Mouse (Mus musculus): Measurements from ENCODE around the gene Fam71b.
A peak's percentile ranks its signal among the peaks of the same experiment; 100 is the strongest.

The Fam71b gene

GRCm38 (mm10) chr11:46396167-46396859 lies at the start of gene Fam71b:
TSS of gene Fam71b (plus strand) at chr11:46396559.
- DNase-seq (ENCODE audit: low spot score) = no peak

- no peak for DNase-seq (ENCODE audit: low spot score)
Measured at GRCm38 (mm10) chr11:46347756-46348155, 48.6 kb upstream of the Fam71b start.

DNA sequence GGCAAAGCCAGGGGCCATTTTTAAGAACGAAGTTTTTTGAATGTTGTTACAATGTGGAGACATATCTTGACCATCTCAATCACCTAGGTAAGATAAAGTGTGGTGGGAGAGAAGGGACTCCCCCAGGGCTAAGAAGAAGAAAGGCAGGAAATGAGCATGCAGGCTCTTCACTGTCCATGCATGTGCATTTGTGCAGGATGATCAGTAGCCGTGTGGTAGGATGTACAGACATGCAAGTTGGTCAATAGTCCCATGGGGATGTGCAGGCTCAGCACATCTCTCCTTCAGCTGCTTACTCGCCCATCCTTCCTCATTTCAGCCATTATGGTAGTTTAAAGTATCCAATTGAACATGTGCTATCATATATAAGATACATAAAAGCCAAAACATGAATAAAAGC lies 47.9 kb upstream of the Fam71b start:
- DNase-seq (ENCODE audit: low spot score) = no peak

DNA sequence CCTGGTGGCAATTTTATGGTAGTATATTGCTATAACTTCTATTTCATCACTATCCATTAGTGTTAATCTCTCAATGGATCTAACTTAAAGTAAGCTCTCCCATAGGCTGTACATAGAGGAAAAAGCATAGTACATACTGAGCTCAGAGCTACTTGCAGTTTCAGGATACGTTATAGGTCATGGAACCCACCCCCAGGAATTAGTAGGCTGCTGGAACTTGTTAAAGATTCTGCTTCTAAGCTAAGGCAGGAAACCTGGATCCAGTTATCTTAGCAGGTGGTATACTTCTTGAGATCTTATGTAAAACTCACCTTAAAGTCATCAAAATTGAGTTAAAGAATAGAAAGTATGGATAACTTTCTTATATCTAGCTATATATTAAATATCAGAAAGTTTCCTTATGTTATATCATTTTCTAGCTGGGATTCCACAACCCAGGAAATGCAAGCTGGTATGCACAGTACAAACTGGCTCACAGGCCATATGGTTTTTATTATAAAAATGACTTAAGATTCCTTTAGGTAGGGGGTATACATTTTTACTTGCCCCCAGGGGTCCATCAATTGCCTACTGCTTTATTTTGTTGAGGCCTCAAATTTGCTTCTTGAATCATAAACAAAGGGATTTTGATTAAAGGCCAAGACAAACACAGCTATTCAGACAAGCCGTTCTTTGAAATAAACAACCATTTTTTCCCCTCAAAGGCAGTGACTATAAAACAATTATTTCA lies 46.5 kb upstream of the Fam71b start:
- DNase-seq (ENCODE audit: low spot score) = peak; percentile 35

DNA sequence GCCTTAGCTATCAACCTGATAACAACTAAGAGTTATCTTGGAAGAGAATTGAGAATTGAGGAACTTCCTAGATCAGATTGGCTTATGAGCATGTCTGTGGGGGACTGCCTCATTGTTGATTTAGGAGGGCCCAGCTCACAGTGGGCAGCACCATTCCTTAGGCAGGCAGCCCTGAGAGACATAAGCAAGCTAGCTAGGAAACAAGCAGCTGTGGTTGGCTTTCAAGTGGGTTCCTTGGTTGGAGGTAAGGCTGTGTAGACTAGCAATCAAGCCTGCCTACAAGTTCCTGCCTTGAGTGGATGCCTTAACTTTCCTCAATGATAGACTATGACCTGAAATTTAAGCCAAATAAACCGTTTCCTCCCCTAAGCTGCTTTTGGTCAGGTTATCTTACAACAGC lies 38.0 kb upstream of the Fam71b start:
- no peak for DNase-seq (ENCODE audit: low spot score)

DNA sequence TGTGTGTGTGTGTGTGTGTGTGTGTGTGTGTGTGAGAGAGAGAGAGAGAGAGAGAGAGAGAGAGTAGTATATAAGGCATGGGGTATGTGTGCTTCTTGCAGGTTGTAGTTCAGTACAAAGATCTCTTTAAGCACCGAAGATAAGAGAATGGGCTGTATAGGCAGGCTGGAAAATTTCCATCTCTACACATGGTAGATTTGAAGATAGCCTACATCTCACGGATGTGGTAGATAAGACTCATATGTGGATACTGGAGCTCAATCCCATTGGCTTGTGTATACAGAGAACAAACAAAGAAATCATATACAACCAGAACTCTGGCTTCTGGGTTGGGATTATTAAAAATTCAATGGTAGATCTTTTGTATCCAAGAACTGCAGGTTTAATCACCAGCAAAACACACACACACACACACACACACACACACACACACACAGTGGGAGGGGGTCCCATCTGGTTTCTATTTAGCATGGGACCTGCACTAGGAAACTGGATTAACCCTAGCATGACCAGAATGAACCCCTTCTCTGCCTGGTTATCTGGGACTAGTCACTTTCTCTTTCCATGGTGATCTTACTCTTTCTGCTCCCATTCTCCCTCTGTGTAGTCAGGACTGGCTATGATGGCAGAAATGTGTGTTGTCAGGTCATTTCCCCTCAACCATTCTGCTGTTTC lies 35.2 kb upstream of the Fam71b start:
- DNase-seq (ENCODE audit: low spot score) = peak; percentile 27

DNA sequence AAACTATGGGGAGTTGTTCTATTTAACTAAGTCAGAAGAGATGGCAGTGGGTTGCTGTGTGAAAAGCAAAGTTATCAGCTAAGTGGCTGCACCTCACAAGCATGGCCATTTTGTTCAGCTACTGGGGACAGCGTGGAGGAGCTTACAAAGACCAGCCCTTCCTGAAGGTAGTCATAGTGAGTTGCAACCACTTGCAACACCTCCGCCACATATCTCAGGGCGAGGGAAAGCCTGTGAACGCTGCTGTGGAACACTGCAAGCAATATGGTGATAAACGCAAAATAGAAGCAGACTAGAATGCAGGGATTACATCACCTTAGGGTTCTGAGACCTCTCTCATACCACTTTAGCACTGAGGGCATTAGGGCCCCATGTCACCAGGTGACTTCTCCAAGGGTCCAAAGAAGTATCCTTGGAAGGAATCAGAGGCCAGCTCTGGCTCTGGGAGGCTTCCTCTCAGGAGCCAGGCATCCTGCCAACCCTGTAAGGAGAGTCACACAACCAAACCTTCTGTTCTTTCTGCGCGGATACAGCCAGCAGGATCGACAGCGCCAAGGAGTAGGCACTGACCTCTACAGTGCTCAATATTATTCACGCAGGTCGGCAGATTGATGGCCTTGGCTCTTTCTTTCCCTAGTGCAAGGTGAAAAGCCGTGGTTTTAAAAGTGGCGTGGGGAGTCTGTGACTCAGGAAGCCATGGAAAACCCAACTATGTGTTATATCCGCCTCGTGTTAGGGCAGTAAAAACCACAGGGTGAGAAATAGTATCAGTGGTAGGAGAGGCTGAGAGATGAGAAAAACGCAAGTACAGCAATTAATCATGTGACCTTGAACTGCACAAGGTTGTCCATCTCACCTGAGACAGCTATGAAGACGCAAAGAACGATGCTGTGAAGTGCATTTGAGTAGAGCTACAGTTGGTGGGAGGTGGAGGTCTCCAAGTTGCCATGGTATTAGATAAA lies 34.0 kb upstream of the Fam71b start:
- DNase-seq (ENCODE audit: low spot score) = no peak

DNA sequence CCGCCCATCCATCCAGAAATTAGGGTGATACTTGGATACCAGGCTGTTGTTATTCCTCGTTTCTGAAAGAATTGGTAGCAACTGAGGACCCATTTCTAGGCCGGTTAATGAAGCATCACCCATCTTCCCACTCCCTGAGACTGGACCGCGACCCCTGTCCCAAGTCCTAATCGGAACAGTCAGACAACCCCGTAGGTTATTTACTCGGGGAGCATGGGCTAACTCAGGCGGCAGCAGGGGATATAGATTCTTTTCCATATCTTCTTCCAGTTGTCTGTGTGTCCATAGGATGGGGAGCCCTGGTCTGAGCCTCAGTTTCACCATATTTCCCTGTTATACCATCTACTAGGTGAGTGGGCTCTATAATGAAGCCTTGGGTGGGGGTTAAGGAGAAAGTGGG lies 32.5 kb upstream of the Fam71b start:
- DNase-seq (ENCODE audit: low spot score) = no peak

DNA sequence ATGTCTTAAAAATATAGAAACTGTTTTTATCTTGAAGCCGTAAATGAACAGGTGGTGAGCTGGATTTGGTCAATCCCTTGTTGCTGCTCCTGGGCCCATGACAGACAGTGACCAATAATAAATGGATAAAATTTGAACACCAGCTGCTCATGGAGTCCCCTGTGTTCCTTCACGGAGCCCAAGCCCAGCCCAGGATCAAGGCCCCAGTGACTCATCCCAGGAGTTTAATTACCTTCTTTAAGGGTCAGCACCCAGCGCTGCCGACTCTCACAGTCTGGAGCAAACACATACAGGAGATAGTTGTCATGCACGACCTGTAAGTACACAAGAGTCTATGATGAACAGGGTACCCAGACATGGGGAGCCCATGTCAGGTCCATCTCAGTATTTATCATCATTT lies 30.6 kb upstream of the Fam71b start:
- DNase-seq (ENCODE audit: low spot score) = no peak

DNA sequence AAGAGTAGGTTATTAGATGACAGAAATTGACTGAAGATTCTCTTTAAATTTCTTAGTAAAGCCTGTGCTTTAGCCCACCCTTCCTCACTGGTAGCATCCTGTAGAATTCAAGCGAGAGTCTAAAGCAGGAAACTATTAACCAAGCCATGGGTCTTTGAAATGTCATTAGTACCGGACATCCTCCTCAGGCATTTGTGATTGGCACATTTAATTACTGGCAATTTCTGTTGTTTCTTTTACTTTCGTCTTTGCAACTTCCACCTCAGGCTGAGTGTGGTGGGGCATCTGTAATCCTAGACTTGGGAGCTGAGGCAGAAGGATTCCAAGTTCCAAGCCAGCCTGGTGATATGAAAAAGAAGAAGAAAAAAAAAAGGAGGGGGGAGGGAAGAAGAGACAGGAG lies 30.0 kb upstream of the Fam71b start:
- no peak for DNase-seq (ENCODE audit: low spot score)

DNA sequence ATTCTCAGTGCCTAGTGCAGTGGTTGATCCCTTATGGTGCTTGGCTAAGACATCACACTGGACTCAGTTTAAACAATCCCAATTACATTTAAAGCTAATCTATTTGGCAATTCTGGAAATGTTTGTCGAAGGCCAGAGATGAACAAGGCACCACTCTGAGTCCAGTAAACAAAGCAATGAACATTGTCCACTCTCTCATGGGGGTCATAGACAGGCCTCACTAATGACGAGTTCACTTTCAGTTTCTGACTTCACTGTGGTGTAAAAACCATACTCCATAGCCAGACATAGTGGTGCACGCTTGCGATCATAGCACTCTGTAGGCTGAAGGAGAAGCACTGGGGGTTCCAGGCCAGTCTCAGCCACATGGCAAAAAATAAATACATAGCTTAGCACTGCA lies 25.9 kb upstream of the Fam71b start:
- DNase-seq (ENCODE audit: low spot score) = no peak

- DNase-seq (ENCODE audit: low spot score) = no peak
Measured at GRCm38 (mm10) chr11:46371250-46371649, 25.1 kb upstream of the Fam71b start.

GRCm38 (mm10) chr11:46372331-46372953 lies 23.9 kb upstream of the Fam71b start:
- DNase-seq (ENCODE audit: low spot score) = no peak

DNA sequence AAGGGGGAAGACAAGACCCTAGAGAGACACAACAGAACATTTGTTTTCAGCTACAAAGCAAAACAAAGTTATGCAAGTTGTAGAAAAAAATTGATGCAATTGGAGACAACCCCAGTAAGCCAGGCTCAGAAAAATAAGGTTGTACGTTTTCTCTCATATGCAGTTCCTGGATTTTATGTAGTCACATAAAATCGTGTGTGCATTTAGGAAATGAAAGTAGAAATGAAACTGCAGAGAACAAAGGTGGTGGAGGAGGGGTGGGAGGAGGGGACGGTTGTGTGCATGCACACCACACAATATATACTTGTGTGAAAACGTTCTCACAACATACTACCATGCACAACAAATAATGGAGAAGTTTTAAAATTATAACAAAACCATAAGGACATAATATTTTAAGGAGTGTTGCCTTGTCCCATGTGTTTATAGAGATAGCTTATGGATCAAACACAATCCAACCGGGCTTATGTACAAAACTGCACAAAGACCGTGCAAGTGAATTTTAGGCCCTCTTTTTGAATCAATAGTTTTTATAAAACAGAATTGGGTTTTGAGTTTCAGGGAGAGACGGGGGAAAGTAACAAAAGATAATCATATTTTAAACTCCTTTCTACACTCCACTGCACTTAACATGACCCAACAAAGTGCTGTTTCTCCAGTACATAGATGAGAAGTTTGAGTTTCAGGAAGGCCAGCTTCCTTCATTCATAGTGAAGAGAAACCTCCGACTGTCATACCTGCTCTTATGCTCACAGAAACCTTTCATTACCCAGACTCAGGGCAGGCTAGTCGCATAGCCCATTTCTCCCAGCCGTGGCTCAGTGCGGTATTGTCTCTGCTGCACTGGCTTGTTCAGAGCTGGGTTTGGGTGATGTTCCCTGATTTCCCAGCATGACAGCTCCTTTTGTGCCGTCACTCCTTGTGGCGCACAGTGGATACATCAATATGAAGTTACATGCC lies 23.0 kb upstream of the Fam71b start:
- DNase-seq (ENCODE audit: low spot score) = no peak

- DNase-seq (ENCODE audit: low spot score) = no peak
Measured at GRCm38 (mm10) chr11:46375015-46375414, 21.3 kb upstream of the Fam71b start.

DNA sequence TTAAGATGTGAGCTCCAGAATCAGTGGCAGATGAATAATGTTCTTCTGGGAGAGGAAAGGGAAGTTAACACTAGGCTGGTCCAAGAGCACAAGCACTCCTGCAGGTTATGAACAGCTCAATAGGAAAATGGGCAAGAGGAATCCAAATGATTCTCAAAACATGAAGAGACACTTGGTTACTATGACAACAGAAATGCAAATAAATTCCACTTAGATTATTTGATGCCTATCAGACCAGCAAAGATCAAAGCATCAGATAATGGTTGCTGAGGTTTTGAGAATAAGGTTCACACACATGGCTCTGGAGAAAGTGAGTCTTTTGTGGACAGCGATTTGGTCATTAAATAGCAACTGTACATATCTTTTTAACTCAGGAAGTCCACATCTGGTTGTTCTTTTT lies 19.0 kb upstream of the Fam71b start:
- no peak for DNase-seq (ENCODE audit: low spot score)

DNA sequence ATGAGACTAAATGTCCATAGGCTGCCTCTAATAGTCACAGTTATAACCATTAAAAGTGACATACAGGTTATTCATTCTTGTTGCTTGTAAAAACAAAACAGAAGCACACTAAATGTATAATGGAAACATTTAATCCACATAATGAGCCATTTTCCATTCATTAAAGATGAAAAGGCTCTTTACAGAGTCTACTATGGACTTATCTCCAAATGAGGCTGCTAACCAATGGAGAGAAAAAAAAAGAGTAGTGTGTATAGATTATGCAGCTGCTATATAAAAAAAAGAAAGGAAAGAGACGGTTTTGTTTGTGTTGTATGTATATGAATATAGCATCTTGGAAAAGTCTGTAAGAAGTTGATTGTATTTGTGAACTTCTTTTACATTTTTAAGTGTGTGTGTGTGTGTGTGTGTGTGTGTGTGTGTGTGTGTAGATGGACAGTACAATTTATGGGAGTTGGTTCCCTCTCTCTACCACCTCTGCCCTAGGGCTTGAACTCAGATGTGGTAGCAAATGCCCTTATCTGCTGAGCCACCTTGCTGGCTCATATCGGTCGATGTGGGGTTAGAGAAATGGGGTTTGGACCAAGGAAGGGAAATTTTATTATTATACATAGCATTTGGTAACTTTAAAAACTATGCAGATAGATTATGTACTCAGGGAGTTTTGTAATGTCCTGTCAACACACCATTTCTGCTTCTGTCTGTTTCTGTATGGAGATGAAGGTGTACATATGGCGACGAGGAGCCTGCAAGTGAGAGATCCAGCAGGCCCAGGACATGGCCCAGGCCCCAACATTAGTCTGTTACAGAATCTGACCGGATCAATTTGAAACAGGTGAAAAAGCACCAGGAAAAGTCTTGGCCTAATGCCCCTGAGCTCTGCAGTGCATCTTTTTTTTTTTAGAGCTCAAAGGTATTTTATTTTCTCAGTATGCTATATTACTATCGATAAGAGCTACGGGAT lies 18.3 kb upstream of the Fam71b start:
- no peak for DNase-seq (ENCODE audit: low spot score)

DNA sequence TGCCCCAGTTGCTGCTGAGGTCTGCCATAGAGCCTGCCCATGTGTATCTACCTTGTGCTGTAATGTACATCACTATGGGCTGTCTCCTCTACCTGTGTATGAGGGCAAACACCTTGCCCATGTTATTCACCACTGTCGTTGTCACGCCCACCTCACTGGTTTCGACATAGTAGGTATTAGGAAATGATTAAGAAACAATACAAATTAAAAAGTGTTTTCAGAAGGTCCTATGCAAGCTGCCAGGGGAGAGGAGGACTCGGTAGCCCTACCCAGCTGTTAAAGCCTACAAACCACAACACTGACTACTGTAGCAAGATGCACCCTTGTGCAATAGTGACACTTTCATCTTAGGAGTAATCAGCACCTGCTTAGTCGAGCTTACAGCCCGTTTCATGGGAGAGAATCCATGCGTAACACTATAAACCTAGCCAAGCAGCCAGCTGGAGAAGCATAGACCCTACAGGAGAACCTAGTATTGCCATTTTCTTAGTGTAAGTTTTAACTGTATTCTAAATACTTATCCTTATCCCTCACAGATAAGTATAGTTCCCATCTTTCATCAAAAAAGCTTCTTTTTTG lies 16.2 kb upstream of the Fam71b start:
- DNase-seq (ENCODE audit: low spot score) = no peak

GRCm38 (mm10) chr11:46382466-46382865 lies 13.9 kb upstream of the Fam71b start:
- no peak for DNase-seq (ENCODE audit: low spot score)

Measured in embryo, embryonic 10 days (tissue).